Mouse (Mus musculus): ENCODE measurements around the gene Slc39a13.

DNA sequence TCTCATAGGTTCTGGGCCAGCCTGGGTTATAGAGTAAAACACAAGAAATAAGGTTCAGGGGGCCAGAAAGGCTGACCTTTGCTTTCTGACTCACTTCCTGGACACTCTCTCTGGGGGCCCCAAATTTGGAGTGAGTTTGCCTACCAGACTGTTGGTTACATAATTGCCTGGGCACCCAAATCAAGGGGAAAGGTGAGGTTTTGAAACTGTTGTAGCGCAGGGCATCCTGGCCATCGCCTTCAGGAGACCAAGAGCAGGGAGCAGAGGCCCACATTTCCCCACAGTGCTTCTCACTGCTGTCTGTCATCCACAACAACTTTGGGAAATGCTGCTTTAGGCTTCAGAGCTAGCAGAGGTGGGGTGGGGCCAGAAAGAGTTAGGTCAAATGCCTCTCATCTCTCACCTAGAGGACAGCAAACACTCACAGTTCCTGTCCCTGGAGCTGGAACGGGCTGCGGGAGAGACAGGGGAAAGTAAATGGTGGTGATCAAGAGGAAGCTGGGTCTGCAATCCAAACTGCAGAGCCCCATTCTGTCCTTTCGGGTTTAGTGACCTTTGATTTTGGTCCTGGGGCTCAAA lies 39.7 kb upstream of the Slc39a13 start:
- TF ChIP-seq GATA1 (IDR thresholded peaks at IDR 0.05; ENCODE audit: borderline replicate concordance, low read length) (no peak), FLI1 (IDR thresholded peaks at IDR 0.05; ENCODE audit: low read length) (no peak)
